Mouse (Mus musculus) G1E (cell line): ENCODE data around the gene Scmh1.

Source experiments
- CTCF ChIP-seq: IDR thresholded peaks from 2 replicates; pipeline ENCODE4 v1.5.1; 2012; ENCODE audit warnings: low read depth, low read length, inconsistent platforms, mixed read lengths
- GATA1 ChIP-seq: IDR thresholded peaks from 2 replicates; pipeline ENCODE4 v1.6.1; 2012; ENCODE audit warnings: borderline replicate concordance, low read length, inconsistent platforms, mixed read lengths

- TF ChIP-seq GATA1 (no peak), CTCF (no peak)
Measured at GRCm38 (mm10) chr4:120569486-120570437, 164.7 kb downstream of the Scmh1 start, which contains the start of gene Ctps.
